Mouse (Mus musculus): ENCODE results near the gene Gpc3.

GRCm38 (mm10) chrX:52366826-52367225, 246.9 kb downstream of the Gpc3 start:
- TF ChIP-seq POLR2A (IDR thresholded peaks at IDR 0.05; ENCODE audit: insufficient read depth, low read depth, low read length) = no peak
- no peak for TF ChIP-seq CTCF (IDR thresholded peaks at IDR 0.05)
- no peak for TF ChIP-seq EP300 (IDR thresholded peaks at IDR 0.05; ENCODE audit: insufficient read depth, low read depth, low read length)
